Mouse (Mus musculus): ENCODE measurements around the gene Sh2d5. TPM values are rescaled to one million over a fixed set of nuclear protein-coding genes. Genes with fewer than 3 reads are reported as not detected.

Sh2d5 gene
- polyA plus RNA-seq, 1 experiment from 2014 or later = 0.20 TPM

GRCm38 (mm10) chr4:138252231-138252630 is 2.0 kb downstream of the Sh2d5 start:
- peak overlapping the region; percentile 43; the same call in 1 of the 2 replicates for H3K4me2 ChIP-seq (ENCODE audit: low read depth, low read length)
- no peaks in the 10 kb centered on the region for H3K9me3 ChIP-seq (ENCODE audit: control insufficient read depth, low read length)
- 17% methylated on average over 5 of the region's 5 CpGs for WGBS
- no peak for ATAC-seq (ENCODE audit: low read depth)
- no peak overlapping the region for H3K9ac ChIP-seq (ENCODE audit: low read length)
- H3K4me3 ChIP-seq (ENCODE audit: low read length) = no peak overlapping the region
- H3K27me3 ChIP-seq (ENCODE audit: control insufficient read depth, insufficient read depth, low read depth, low read length) = peaks cover 12% of the 10 kb centered on the region
- peaks cover 6% of the 10 kb centered on the region for H3K36me3 ChIP-seq (ENCODE audit: control insufficient read depth, insufficient read depth, low read length)
- peaks cover 22% of the 10 kb centered on the region for H3K4me1 ChIP-seq (replicated peaks; ENCODE audit: control insufficient read depth, insufficient read depth, low read length)
- H3K27ac ChIP-seq (ENCODE audit: low read length) = no peak overlapping the region

- Histone ChIP-seq H3K27ac (ENCODE audit: low read length) (no peak overlapping the region), H3K4me1 (replicated peaks; ENCODE audit: control insufficient read depth, insufficient read depth, low read length) (peaks cover 6% of the 10 kb centered on the region; the same call in 1 of the 2 replicates), H3K4me3 (ENCODE audit: low read length) (no peak overlapping the region), H3K27me3 (ENCODE audit: control insufficient read depth, insufficient read depth, low read depth, low read length) (no peaks in the 10 kb centered on the region), H3K4me2 (ENCODE audit: low read depth, low read length) (no peak overlapping the region), H3K9me3 (ENCODE audit: control insufficient read depth, low read length) (no peaks in the 10 kb centered on the region), H3K9ac (ENCODE audit: low read length) (no peak overlapping the region), H3K36me3 (ENCODE audit: control insufficient read depth, insufficient read depth, low read length) (no peaks in the 10 kb centered on the region)
- ATAC-seq (ENCODE audit: low read depth) = no peak
- WGBS = 83% methylated on average over 22 of the region's 22 CpGs
Measured at GRCm38 (mm10) chr4:138257116-138257687, 7.0 kb downstream of the Sh2d5 start.

- Histone ChIP-seq H3K36me3 (ENCODE audit: control insufficient read depth, insufficient read depth, low read length) (no peaks in the 10 kb centered on the region), H3K27me3 (ENCODE audit: control insufficient read depth, insufficient read depth, low read depth, low read length) (no peaks in the 10 kb centered on the region), H3K9me3 (ENCODE audit: control insufficient read depth, low read length) (no peaks in the 10 kb centered on the region), H3K4me1 (replicated peaks; ENCODE audit: control insufficient read depth, insufficient read depth, low read length) (peaks cover 8% of the 10 kb centered on the region; the same call in 1 of the 2 replicates), H3K27ac (ENCODE audit: low read length) (no peak overlapping the region), H3K4me3 (ENCODE audit: low read length) (no peak overlapping the region), H3K9ac (ENCODE audit: low read length) (no peak overlapping the region), H3K4me2 (ENCODE audit: low read depth, low read length) (no peak overlapping the region)
- 73% methylated on average over 7 of the region's 7 CpGs for WGBS
- no peak for ATAC-seq (ENCODE audit: low read depth)
Measured at GRCm38 (mm10) chr4:138258663-138259062, 8.5 kb downstream of the Sh2d5 start.

- H3K9ac ChIP-seq (ENCODE audit: low read length) = no peak overlapping the region
- no peaks in the 10 kb centered on the region for H3K27me3 ChIP-seq (ENCODE audit: control insufficient read depth, insufficient read depth, low read depth, low read length)
- 76% methylated on average over 5 of the region's 5 CpGs for WGBS
- ATAC-seq (ENCODE audit: low read depth) = no peak
- H3K27ac ChIP-seq (ENCODE audit: low read length) = no peak overlapping the region
- no peak overlapping the region for H3K4me3 ChIP-seq (ENCODE audit: low read length)
- H3K4me1 ChIP-seq (replicated peaks; ENCODE audit: control insufficient read depth, insufficient read depth, low read length) = peaks cover 8% of the 10 kb centered on the region; the same call in 1 of the 2 replicates
- no peaks in the 10 kb centered on the region for H3K36me3 ChIP-seq (ENCODE audit: control insufficient read depth, insufficient read depth, low read length)
- no peak overlapping the region for H3K4me2 ChIP-seq (ENCODE audit: low read depth, low read length)
- no peaks in the 10 kb centered on the region for H3K9me3 ChIP-seq (ENCODE audit: control insufficient read depth, low read length)
Measured at GRCm38 (mm10) chr4:138259482-138259881, 9.3 kb downstream of the Sh2d5 start.

GRCm38 (mm10) chr4:138261843-138262681 is 11.9 kb downstream of the Sh2d5 start:
- H3K9me3 ChIP-seq (ENCODE audit: control insufficient read depth, low read length) = no peaks in the 10 kb centered on the region
- peak overlapping the region; percentile 67 for H3K9ac ChIP-seq (ENCODE audit: low read length)
- H3K27me3 ChIP-seq (ENCODE audit: control insufficient read depth, insufficient read depth, low read depth, low read length) = no peaks in the 10 kb centered on the region
- H3K4me2 ChIP-seq (ENCODE audit: low read depth, low read length) = peak overlapping the region; percentile 92
- H3K4me3 ChIP-seq (ENCODE audit: low read length) = peak overlapping the region; percentile 73
- WGBS = under 1% methylated on average over 48 of the region's 78 CpGs
- peaks cover 8% of the 10 kb centered on the region; the same call in 1 of the 2 replicates for H3K4me1 ChIP-seq (replicated peaks; ENCODE audit: control insufficient read depth, insufficient read depth, low read length)
- ATAC-seq (ENCODE audit: low read depth) = peak; percentile 94
- no peaks in the 10 kb centered on the region for H3K36me3 ChIP-seq (ENCODE audit: control insufficient read depth, insufficient read depth, low read length)
- H3K27ac ChIP-seq (ENCODE audit: low read length) = no peak overlapping the region

GRCm38 (mm10) chr4:138267869-138268268 is 17.7 kb downstream of the Sh2d5 start:
- no peaks in the 10 kb centered on the region for H3K27me3 ChIP-seq (ENCODE audit: control insufficient read depth, insufficient read depth, low read depth, low read length)
- WGBS = 80% methylated on average over 10 of the region's 10 CpGs
- no peak overlapping the region for H3K27ac ChIP-seq (ENCODE audit: low read length)
- no peak overlapping the region for H3K9ac ChIP-seq (ENCODE audit: low read length)
- H3K36me3 ChIP-seq (ENCODE audit: control insufficient read depth, insufficient read depth, low read length) = no peaks in the 10 kb centered on the region
- H3K4me1 ChIP-seq (replicated peaks; ENCODE audit: control insufficient read depth, insufficient read depth, low read length) = peaks cover 10% of the 10 kb centered on the region
- no peaks in the 10 kb centered on the region for H3K9me3 ChIP-seq (ENCODE audit: control insufficient read depth, low read length)
- no peak for ATAC-seq (ENCODE audit: low read depth)
- H3K4me2 ChIP-seq (ENCODE audit: low read depth, low read length) = no peak overlapping the region
- H3K4me3 ChIP-seq (ENCODE audit: low read length) = no peak overlapping the region

GRCm38 (mm10) chr4:138272011-138272997 is 22.1 kb downstream of the Sh2d5 start:
- Histone ChIP-seq H3K9me3 (ENCODE audit: control insufficient read depth, low read length) (no peaks in the 10 kb centered on the region), H3K27me3 (ENCODE audit: control insufficient read depth, insufficient read depth, low read depth, low read length) (no peaks in the 10 kb centered on the region), H3K9ac (ENCODE audit: low read length) (no peak overlapping the region), H3K27ac (ENCODE audit: low read length) (peak overlapping the region; percentile 47; the same call in 1 of the 2 replicates), H3K36me3 (ENCODE audit: control insufficient read depth, insufficient read depth, low read length) (no peaks in the 10 kb centered on the region), H3K4me2 (ENCODE audit: low read depth, low read length) (peak overlapping the region; percentile 12; the same call in 1 of the 2 replicates), H3K4me1 (replicated peaks; ENCODE audit: control insufficient read depth, insufficient read depth, low read length) (peaks cover 9% of the 10 kb centered on the region), H3K4me3 (ENCODE audit: low read length) (no peak overlapping the region)
- peak; percentile 95 for ATAC-seq (ENCODE audit: low read depth)
- 37% methylated on average over 14 of the region's 14 CpGs for WGBS

GRCm38 (mm10) chr4:138278346-138278745 is 28.1 kb downstream of the Sh2d5 start:
- H3K27ac ChIP-seq (ENCODE audit: low read length) = no peak overlapping the region
- no peak for ATAC-seq (ENCODE audit: low read depth)
- no peak overlapping the region for H3K9ac ChIP-seq (ENCODE audit: low read length)
- no peaks in the 10 kb centered on the region for H3K9me3 ChIP-seq (ENCODE audit: control insufficient read depth, low read length)
- 68% methylated on average over 7 of the region's 7 CpGs for WGBS
- H3K36me3 ChIP-seq (ENCODE audit: control insufficient read depth, insufficient read depth, low read length) = no peaks in the 10 kb centered on the region
- H3K4me1 ChIP-seq (replicated peaks; ENCODE audit: control insufficient read depth, insufficient read depth, low read length) = no peaks in the 10 kb centered on the region
- no peak overlapping the region for H3K4me3 ChIP-seq (ENCODE audit: low read length)
- H3K27me3 ChIP-seq (ENCODE audit: control insufficient read depth, insufficient read depth, low read depth, low read length) = no peaks in the 10 kb centered on the region
- no peak overlapping the region for H3K4me2 ChIP-seq (ENCODE audit: low read depth, low read length)
